Mouse (Mus musculus) lung, adult 2 months (tissue): ENCODE measurements at regions not wholly inside any gene's neighbourhood (a gene's known extent, or its start where the extent isn't known, plus 50 kb on each side); places are given as distances from the start of the nearest gene placed in this dataset.
"Not testable (repeated sequence)": the region's sequence is repeated elsewhere in the genome, so short reads cannot be mapped to it uniquely, and the experiment has no call there.

Source experiments
- DNase-seq: peaks from one replicate; pipeline ENCODE4 v3.0.0; 2022
- H3K4me1 ChIP-seq: fragments of 200-500 bp; 2 replicates; pipeline ENCODE4 v1.6.1; 2011; ENCODE audit warnings: low read length; ENCODE audit not compliant: control insufficient read depth, insufficient read depth
- H3K4me3 ChIP-seq: fragments of 200-500 bp; replicated peaks from 2 replicates; pipeline ENCODE3; 2011; ENCODE audit warnings: low read depth, mild to moderate bottlenecking, control low read depth, low read length; ENCODE audit errors: extremely low read depth
- CTCF ChIP-seq: fragments of 200-500 bp; IDR thresholded peaks from 2 replicates; pipeline ENCODE4 v1.5.1; 2011; ENCODE audit warnings: mild to moderate bottlenecking, low read length, control low read depth; ENCODE audit not compliant: insufficient read depth
- POLR2A ChIP-seq: fragments of 200-500 bp; IDR thresholded peaks from 2 replicates; pipeline ENCODE4 v1.6.1; 2011; ENCODE audit warnings: low read depth, mild to moderate bottlenecking, control low read depth, low read length, borderline replicate concordance; ENCODE audit errors: extremely low read depth
- WGBS: fragments of 180-500 bp; shearing (Covaris S2); methylation state at CpG from one replicate; pipeline ENCODE4 v1.1.7; 2018; 5-methylcytosine and 5-hydroxymethylcytosine counted together

DNA sequence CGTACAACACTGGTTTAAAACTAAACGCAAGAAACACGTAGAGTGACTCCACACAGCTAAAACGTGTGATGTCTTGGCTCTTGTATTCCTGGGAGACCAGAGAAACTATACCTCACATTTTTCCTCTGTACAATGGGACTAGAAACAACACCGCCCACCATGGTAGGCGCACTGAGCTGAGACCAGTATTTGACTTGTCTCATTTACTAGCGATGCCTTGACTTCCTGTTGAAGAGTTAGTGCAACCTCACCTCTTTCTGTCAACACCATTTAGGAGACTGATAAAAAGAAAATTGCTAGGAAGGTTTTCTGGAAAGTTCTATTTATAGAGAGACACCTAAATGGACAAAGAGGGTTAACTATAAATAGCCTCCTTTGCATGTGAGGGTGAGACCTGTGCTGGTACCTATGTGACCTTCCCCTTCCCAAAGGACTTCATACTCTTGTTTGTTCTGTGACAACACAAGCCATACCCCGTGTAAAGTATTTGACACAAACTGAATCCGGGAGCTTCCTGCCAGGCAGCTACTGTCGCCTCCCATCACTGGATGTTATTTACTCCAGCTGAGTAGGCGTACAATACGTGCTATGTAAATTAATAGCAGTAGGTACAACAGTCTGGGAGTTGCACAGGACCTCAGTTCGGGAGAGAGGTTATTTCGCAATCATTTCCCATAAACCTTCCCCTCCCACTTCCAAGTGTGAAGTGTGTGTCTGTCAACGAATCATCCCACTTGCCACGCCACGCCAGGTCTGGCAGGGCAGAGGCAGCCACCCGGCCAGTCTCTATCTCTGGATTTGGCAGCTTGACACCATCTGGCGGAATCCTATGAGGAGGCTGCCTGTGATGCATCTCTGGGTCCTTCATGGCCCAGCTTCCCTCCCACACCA is 174.7 kb upstream of the Serp2 start:
- 57% methylated on average over 19 of the region's 19 CpGs for WGBS
- 0 out of 2 replicates have a peak, but pooled peaks cover 2% of the 10 kb centered on the region for H3K4me1 ChIP-seq
- H3K4me3 ChIP-seq, result no peak overlapping the region
- peak; percentile 29 for DNase-seq
- no peak for TF ChIP-seq CTCF
- TF ChIP-seq POLR2A, result no peak

DNA sequence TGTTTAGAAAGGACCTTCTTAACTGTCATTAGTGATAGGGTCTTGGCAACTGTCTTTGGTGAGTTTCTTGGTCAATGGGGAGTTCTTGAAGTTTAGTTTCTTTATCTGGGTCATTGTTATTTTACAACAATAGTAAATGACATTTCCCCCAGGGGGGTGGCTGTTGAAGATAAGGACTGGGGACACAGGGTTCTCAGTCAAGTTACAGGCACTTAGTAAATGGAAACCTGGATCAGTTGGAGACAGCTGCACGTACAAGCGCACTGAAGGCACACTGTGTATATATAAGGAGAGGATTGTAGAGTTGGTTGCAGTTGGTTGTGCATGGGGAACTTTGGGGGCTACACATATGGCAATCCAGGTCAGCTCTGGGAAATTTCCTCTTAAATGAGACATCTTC is 169.2 kb upstream of the Serp2 start:
- DNase-seq, result no peak
- no peak overlapping the region for H3K4me3 ChIP-seq
- no peak for TF ChIP-seq POLR2A
- TF ChIP-seq CTCF, result no peak
- WGBS, result 77% methylated on average over 2 of the region's 2 CpGs
- H3K4me1 ChIP-seq, result no peaks in the 10 kb centered on the region

DNA sequence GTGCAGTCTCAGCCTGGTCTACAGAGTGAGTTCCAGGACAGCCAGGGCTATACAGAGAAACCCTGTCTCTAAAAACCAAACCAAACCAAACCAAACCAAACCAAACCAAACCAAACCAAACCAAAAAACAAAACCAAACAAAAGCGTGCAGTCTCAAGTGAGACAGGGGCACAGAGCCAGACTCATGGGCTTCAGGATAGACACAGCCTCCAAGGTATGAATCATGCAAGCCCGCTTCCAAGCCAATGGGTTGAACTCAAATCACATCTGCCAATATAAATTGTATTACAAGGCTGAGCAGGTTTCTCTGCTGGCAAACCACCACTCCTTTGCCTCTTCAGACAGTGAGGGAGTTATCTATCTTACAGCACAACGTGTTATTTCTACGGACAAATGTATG is 168.5 kb upstream of the Serp2 start:
- DNase-seq, H3K4me1 ChIP-seq, H3K4me3 ChIP-seq: not testable (repeated sequence)
- 79% methylated on average over 4 of the region's 4 CpGs for WGBS

DNA sequence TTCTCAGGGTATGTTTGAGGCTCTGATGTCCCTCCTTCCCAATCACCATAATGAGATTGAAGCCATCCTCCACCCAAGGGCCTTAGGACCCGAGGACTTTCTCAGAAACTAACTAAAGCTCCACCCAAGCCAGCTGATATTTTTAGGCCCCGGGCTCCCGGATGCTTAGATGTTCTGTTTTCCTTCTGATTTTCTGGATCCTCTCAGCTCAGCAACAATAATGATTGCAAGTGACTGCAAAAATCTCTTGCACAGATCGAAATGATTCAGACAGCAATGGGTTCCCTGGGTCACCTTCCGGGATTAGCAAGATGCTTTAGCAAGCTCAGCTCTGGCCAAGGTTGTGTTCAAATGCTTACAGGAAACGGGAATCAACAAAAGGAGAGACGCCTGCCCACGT is 168.1 kb upstream of the Serp2 start:
- TF ChIP-seq CTCF (no peak), POLR2A (no peak)
- no peak for DNase-seq
- WGBS, result 48% methylated on average over 8 of the region's 8 CpGs
- H3K4me3 ChIP-seq, result no peak overlapping the region
- no peaks in the 10 kb centered on the region for H3K4me1 ChIP-seq

DNA sequence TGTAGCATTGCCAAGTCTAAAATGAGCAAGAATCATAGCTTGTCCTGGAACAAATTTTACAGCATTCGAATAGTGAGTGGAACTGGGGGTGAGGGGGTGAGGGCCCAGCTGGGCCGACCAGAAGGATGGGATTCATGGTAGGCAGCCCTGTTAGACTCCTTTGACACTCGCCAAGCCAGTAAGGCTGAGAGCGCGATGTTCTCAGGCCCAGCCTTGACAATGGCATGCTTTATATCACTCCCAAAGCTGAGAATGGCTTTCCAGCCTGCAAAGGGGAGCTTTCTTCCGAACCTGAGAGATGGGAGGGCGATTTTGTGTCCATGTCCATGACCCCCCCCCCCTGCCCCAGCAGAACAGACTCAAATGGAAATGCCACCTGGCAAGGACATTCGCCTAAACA is 167.7 kb upstream of the Serp2 start:
- no peak for TF ChIP-seq CTCF
- TF ChIP-seq POLR2A, result no peak
- 83% methylated on average over 8 of the region's 8 CpGs for WGBS
- DNase-seq, result no peak
- Histone ChIP-seq H3K4me1 (no peaks in the 10 kb centered on the region), H3K4me3 (no peak overlapping the region)

DNA sequence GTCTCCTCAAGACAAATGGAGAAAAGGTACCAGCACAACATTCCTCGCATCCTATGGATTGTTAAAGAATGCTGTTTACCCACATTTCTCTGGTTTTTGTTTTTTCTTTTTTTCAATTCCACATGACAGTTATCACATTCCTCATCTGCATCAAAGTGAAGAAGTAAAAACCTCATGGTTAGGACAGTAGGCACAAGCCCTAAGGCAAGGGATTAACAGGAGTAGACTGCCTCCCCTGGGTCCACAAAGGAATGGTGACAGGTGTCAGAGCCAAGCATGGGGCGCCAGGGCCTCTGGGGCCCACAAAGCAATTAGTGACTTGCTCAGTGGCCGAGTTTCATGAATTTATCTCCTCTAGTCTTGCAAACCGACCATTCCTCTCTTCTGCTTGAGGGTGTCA is 166.9 kb upstream of the Serp2 start:
- no peak for TF ChIP-seq CTCF
- TF ChIP-seq POLR2A, result no peak
- Histone ChIP-seq H3K4me3 (no peak overlapping the region), H3K4me1 (no peaks in the 10 kb centered on the region)
- no peak for DNase-seq
- WGBS, result 78% methylated on average over 4 of the region's 4 CpGs

DNA sequence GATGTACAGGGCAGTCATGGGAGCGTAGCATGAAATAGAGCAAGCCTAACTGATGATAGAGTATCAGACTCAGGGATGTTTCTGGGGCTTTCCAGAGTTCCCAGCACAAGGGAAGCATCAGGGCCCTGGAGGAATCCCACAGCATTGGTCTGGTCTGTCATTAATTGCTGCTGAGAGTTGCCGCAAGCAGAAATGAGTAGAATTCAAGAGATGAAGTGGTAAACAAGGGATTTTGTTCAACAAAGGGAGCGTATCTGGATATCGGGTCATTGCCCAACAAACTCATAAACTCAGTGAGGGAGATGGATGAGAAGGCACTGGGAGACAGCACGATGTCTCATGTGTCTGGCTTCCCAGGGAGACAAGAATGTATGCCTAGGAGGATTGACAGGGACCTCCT is 165.6 kb upstream of the Serp2 start:
- Histone ChIP-seq H3K4me3 (no peak overlapping the region), H3K4me1 (no peaks in the 10 kb centered on the region)
- WGBS, result 98% methylated on average over 5 of the region's 5 CpGs
- TF ChIP-seq CTCF, result no peak
- TF ChIP-seq POLR2A, result no peak
- no peak for DNase-seq

DNA sequence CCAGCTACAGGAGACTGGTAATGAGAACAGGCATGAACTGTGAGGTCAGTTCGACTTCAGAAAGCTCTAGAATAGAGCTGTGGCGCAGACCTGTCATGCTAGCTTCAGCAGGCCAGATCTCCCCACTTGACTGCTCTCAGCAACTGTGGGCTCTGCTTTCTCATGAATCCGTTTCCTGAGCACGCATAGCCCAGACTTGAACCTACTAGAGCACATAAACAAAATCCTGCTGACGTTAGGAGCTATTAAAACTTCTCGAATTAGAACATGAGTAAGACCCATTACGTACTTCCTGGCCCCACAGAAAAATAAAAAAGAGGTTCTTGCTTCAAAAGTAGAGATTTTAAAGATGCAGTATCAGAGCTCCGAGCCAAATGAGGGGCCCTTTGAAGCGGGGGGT is 165.1 kb upstream of the Serp2 start:
- TF ChIP-seq CTCF, result no peak
- no peak for TF ChIP-seq POLR2A
- WGBS, result 56% methylated on average over 9 of the region's 9 CpGs
- no peaks in the 10 kb centered on the region for H3K4me1 ChIP-seq
- H3K4me3 ChIP-seq, result no peak overlapping the region
- no peak for DNase-seq

DNA sequence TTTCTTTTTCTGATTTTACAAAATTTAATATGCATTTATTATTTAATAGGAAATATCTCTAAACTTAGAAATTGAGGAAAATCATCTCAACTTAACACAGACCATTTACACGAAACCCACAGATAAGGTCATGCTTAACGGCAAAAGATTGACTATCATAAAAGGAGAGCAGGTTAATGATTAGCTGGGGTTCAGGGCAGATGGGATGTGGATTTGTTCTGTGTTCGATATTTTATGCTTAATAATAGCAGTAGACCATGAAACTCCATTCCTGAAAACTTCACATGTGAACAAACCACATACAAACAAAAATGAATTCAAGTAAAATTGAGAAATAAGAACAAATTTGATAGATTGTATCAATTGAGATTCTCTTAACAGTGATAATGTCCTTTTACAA is 160.4 kb upstream of the Serp2 start:
- no peak for DNase-seq
- 86% methylated on average over 3 of the region's 3 CpGs for WGBS
- Histone ChIP-seq H3K4me3 (no peak overlapping the region), H3K4me1 (peaks cover 10% of the 10 kb centered on the region)
- no peak for TF ChIP-seq POLR2A
- TF ChIP-seq CTCF, result no peak

DNA sequence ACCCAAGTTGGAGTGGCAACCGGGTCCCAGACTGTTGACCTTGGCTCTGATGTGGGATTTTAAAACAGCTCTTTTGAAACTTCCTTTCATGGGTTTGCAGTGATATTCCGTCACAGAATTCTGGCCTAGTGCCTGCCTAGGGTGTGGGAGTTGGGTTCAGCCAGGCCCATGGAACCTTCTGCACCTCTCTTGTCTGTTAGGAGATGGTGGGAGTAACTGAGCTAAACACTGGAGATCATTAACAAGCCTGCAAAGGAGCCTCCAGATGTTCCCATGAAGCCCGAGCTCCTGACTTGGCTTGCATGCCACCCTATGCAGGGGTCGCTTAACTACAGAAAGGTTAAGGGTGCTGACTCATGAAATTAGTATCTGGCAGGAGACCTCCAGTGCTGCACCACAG is 158.0 kb upstream of the Serp2 start:
- WGBS, result 32% methylated on average over 4 of the region's 4 CpGs
- H3K4me1 ChIP-seq, result peaks cover 10% of the 10 kb centered on the region
- no peak for TF ChIP-seq POLR2A
- TF ChIP-seq CTCF, result no peak
- H3K4me3 ChIP-seq, result no peak overlapping the region
- DNase-seq, result peak; percentile 50
